Mouse (Mus musculus) embryonic facial prominence, embryonic 13.5 days (tissue): ENCODE measurements around the gene Nup214. TPM values are rescaled to one million over a fixed set of nuclear protein-coding genes. Genes with fewer than 3 reads are reported as not detected.

Experiments used
- ATAC-seq: fragments of 200-750 bp; cut with Nextera tagmentation; 2 replicates; pipeline ENCODE4 v1.8.0; 2017; ENCODE audit warnings: low read depth; ENCODE audit not compliant: insufficient number of reproducible peaks, insufficient read depth, low FRiP score, low TSS enrichment
- H3K27ac ChIP-seq: fragments of 300-500 bp; sonication (generic); 2 replicates; pipeline ENCODE4 v1.5.1; 2015; ENCODE audit warnings: moderate library complexity, mild to moderate bottlenecking, inconsistent platforms
- H3K27me3 ChIP-seq: fragments of 300-500 bp; sonication (generic); 2 replicates; pipeline ENCODE4 v1.6.1; 2015; ENCODE audit warnings: mild to moderate bottlenecking, inconsistent platforms
- H3K36me3 ChIP-seq: fragments of 300-500 bp; sonication (generic); 2 replicates; pipeline ENCODE4 v1.6.1; 2015; ENCODE audit warnings: mild to moderate bottlenecking, inconsistent platforms
- H3K4me1 ChIP-seq: fragments of 300-500 bp; sonication (generic); 2 replicates; pipeline ENCODE4 v1.6.1; 2015; ENCODE audit warnings: inconsistent platforms
- H3K4me2 ChIP-seq: fragments of 300-500 bp; sonication (generic); 2 replicates; pipeline ENCODE4 v1.6.1; 2015; ENCODE audit warnings: moderate library complexity, mild to moderate bottlenecking, inconsistent platforms
- H3K4me3 ChIP-seq: fragments of 300-500 bp; sonication (generic); 2 replicates; pipeline ENCODE4 v1.5.1; 2015; ENCODE audit warnings: mild to moderate bottlenecking, inconsistent platforms
- H3K9ac ChIP-seq: fragments of 300-500 bp; sonication (generic); 2 replicates; pipeline ENCODE4 v1.6.1; 2015; ENCODE audit warnings: mild to moderate bottlenecking, inconsistent platforms
- H3K9me3 ChIP-seq: fragments of 300-500 bp; sonication (generic); 2 replicates; pipeline ENCODE4 v1.6.1; 2016; ENCODE audit warnings: inconsistent platforms
- WGBS: fragments of 180-500 bp; shearing (Covaris S2); methylation state at CpG from one replicate; pipeline ENCODE4 v1.1.7; 2015; ENCODE audit warnings: mixed read lengths; 5-methylcytosine and 5-hydroxymethylcytosine counted together
- polyA plus RNA-seq: library from polyadenylated mRNA; unstranded; fragments of >200 nt; fragmentation: Nextera tagmentation; extraction: Ambion mirVana; gene quantifications from 2 replicates; pipeline ENCODE4 v1.2.1, GENCODE M21; 2015

Gene Nup214
- polyA plus RNA-seq, 1 experiment from 2014 or later, result 118 TPM

- Histone ChIP-seq H3K9ac (no peak overlapping the region), H3K27me3 (peaks cover 17% of the 10 kb centered on the region), H3K4me2 (no peak overlapping the region), H3K27ac (no peak overlapping the region; the same call in 1 of the 2 replicates), H3K4me3 (no peak overlapping the region), H3K9me3 (no peaks in the 10 kb centered on the region), H3K36me3 (no peaks in the 10 kb centered on the region), H3K4me1 (no peaks in the 10 kb centered on the region)
- 83% methylated on average over 10 of the region's 10 CpGs for WGBS
- no peak for ATAC-seq
These were observed 103.5 kb downstream of the Nup214 start for GRCm38 (mm10) chr2:32077744-32078143.

GRCm38 (mm10) chr2:32078522-32078921 is 104.3 kb downstream of the Nup214 start:
- H3K4me3 ChIP-seq, result no peak overlapping the region
- no peaks in the 10 kb centered on the region for H3K9me3 ChIP-seq
- H3K4me2 ChIP-seq, result no peak overlapping the region
- peaks cover 5% of the 10 kb centered on the region for H3K4me1 ChIP-seq
- H3K36me3 ChIP-seq, result no peaks in the 10 kb centered on the region
- 29% methylated on average over 8 of the region's 8 CpGs for WGBS
- peaks cover 25% of the 10 kb centered on the region for H3K27me3 ChIP-seq
- ATAC-seq, result no peak
- H3K9ac ChIP-seq, result no peak overlapping the region
- H3K27ac ChIP-seq, result no peak overlapping the region

- Histone ChIP-seq H3K36me3 (no peaks in the 10 kb centered on the region), H3K4me3 (no peak overlapping the region), H3K9ac (no peak overlapping the region), H3K9me3 (no peaks in the 10 kb centered on the region), H3K4me2 (no peak overlapping the region), H3K27ac (no peak overlapping the region), H3K27me3 (peaks cover 33% of the 10 kb centered on the region), H3K4me1 (peaks cover 13% of the 10 kb centered on the region)
- 91% methylated on average over 14 of the region's 14 CpGs for WGBS
- no peak for ATAC-seq
These were observed 105.0 kb downstream of the Nup214 start for GRCm38 (mm10) chr2:32079191-32079725.

- peaks cover 46% of the 10 kb centered on the region for H3K27me3 ChIP-seq
- ATAC-seq, result no peak
- 81% methylated on average over 3 of the region's 3 CpGs for WGBS
These were observed 106.4 kb downstream of the Nup214 start for GRCm38 (mm10) chr2:32080681-32081080.

GRCm38 (mm10) chr2:32081296-32081929 is 107.2 kb downstream of the Nup214 start:
- Histone ChIP-seq H3K4me2 (peak overlapping the region; percentile 99), H3K36me3 (no peaks in the 10 kb centered on the region), H3K4me1 (peaks cover 13% of the 10 kb centered on the region), H3K4me3 (peak overlapping the region; percentile 66; the same call in 1 of the 2 replicates), H3K9me3 (no peaks in the 10 kb centered on the region), H3K9ac (no peak overlapping the region), H3K27me3 (peaks cover 54% of the 10 kb centered on the region), H3K27ac (no peak overlapping the region)
- 86% methylated on average over 14 of the region's 14 CpGs for WGBS
- no peak for ATAC-seq

More at GRCm38 (mm10) chr2:32080681-32081080, 106.4 kb downstream of the Nup214 start:
- Histone ChIP-seq H3K4me2 (no peak overlapping the region), H3K4me1 (peaks cover 13% of the 10 kb centered on the region), H3K27ac (no peak overlapping the region), H3K36me3 (no peaks in the 10 kb centered on the region), H3K9ac (no peak overlapping the region), H3K4me3 (no peak overlapping the region), H3K9me3 (no peaks in the 10 kb centered on the region)

GRCm38 (mm10) chr2:32082229-32082628 is 108.0 kb downstream of the Nup214 start:
- peak overlapping the region; percentile 99 for H3K4me2 ChIP-seq
- ATAC-seq, result no peak
- peaks cover 13% of the 10 kb centered on the region for H3K4me1 ChIP-seq
- 47% methylated on average over 2 of the region's 2 CpGs for WGBS
- no peak overlapping the region for H3K27ac ChIP-seq
- no peaks in the 10 kb centered on the region for H3K36me3 ChIP-seq
- H3K4me3 ChIP-seq, result peak overlapping the region; percentile 66
- peak overlapping the region; percentile 70; the same call in 1 of the 2 replicates for H3K9ac ChIP-seq
- peaks cover 62% of the 10 kb centered on the region for H3K27me3 ChIP-seq
- no peaks in the 10 kb centered on the region for H3K9me3 ChIP-seq

GRCm38 (mm10) chr2:32083159-32084011 is 109.1 kb downstream of the Nup214 start:
- ATAC-seq, result no peak
- peaks cover 73% of the 10 kb centered on the region for H3K27me3 ChIP-seq
- WGBS, result under 1% methylated on average over 90 of the region's 91 CpGs

GRCm38 (mm10) chr2:32084111-32084871 is 110.1 kb downstream of the Nup214 start, which contains the start of gene Fam78a:
Gene Fam78a (minus strand): TSS chr2:32084857.
- peak; percentile 7; the same call in 1 of the 2 replicates for ATAC-seq
- H3K27me3 ChIP-seq, result peaks cover 81% of the 10 kb centered on the region
- H3K4me1 ChIP-seq, result peaks cover 26% of the 10 kb centered on the region
- no peak within 1 kb of the TSS for H3K27ac ChIP-seq
- H3K4me3 ChIP-seq, result peak within 1 kb of the TSS; percentile 66
- H3K9ac ChIP-seq, result peak within 1 kb of the TSS; percentile 70
- under 1% methylated on average over 62 of the region's 68 CpGs for WGBS
- H3K4me2 ChIP-seq, result peak within 1 kb of the TSS; percentile 99
- no peaks in the 10 kb centered on the region for H3K9me3 ChIP-seq
- no peaks in the 10 kb centered on the region for H3K36me3 ChIP-seq

More at GRCm38 (mm10) chr2:32083159-32084011, 109.1 kb downstream of the Nup214 start:
- peak overlapping the region; percentile 99 for H3K4me2 ChIP-seq
- H3K27ac ChIP-seq, result 0 out of 2 replicates have a peak overlapping the region, but pooled peaks have one; percentile 11
- H3K9me3 ChIP-seq, result no peaks in the 10 kb centered on the region
- H3K36me3 ChIP-seq, result no peaks in the 10 kb centered on the region
- peak overlapping the region; percentile 70 for H3K9ac ChIP-seq
- peak overlapping the region; percentile 66 for H3K4me3 ChIP-seq
- peaks cover 17% of the 10 kb centered on the region for H3K4me1 ChIP-seq

- peaks cover 27% of the 10 kb centered on the region for H3K4me1 ChIP-seq
- H3K4me3 ChIP-seq, result peak overlapping the region; percentile 66
- H3K27me3 ChIP-seq, result peaks cover 85% of the 10 kb centered on the region
- H3K9me3 ChIP-seq, result no peaks in the 10 kb centered on the region
- H3K9ac ChIP-seq, result peak overlapping the region; percentile 70; the same call in 1 of the 2 replicates
- WGBS, result 18% methylated on average over 2 of the region's 2 CpGs
- no peak for ATAC-seq
- no peak overlapping the region for H3K27ac ChIP-seq
- H3K4me2 ChIP-seq, result peak overlapping the region; percentile 99
- no peaks in the 10 kb centered on the region for H3K36me3 ChIP-seq
These were observed 110.6 kb downstream of the Nup214 start for GRCm38 (mm10) chr2:32084872-32085199.

- H3K27me3 ChIP-seq, result peaks cover 86% of the 10 kb centered on the region
- WGBS, result 64% methylated on average over 2 of the region's 2 CpGs
- H3K9ac ChIP-seq, result no peak overlapping the region
- H3K4me3 ChIP-seq, result no peak overlapping the region
- ATAC-seq, result no peak
- H3K27ac ChIP-seq, result no peak overlapping the region
- peaks cover 27% of the 10 kb centered on the region for H3K4me1 ChIP-seq
- no peaks in the 10 kb centered on the region for H3K9me3 ChIP-seq
- no peak overlapping the region for H3K4me2 ChIP-seq
- no peaks in the 10 kb centered on the region for H3K36me3 ChIP-seq
These were observed 111.0 kb downstream of the Nup214 start for GRCm38 (mm10) chr2:32085231-32085630.

- 58% methylated on average over 4 of the region's 4 CpGs for WGBS
- Histone ChIP-seq H3K9ac (no peak overlapping the region), H3K4me1 (peaks cover 27% of the 10 kb centered on the region), H3K27ac (no peak overlapping the region), H3K36me3 (no peaks in the 10 kb centered on the region), H3K27me3 (peaks cover 78% of the 10 kb centered on the region), H3K4me3 (no peak overlapping the region), H3K9me3 (no peaks in the 10 kb centered on the region), H3K4me2 (no peak overlapping the region)
- no peak for ATAC-seq
These were observed 113.4 kb downstream of the Nup214 start for GRCm38 (mm10) chr2:32087606-32088005.
